Mouse (Mus musculus) R1 (cell line): ENCODE data around the gene Nip7.
A peak's percentile ranks its signal among the peaks of the same experiment; 100 is the strongest.
"Not testable (repeated sequence)": the region's sequence is repeated elsewhere in the genome, so short reads cannot be mapped to it uniquely, and the experiment has no call there.

Experiments
- DNase-seq: peaks from one replicate; pipeline ENCODE4 v3.0.0-alpha.2; 2018; ENCODE audit warnings: low read depth, low spot score

Nip7 gene

DNA sequence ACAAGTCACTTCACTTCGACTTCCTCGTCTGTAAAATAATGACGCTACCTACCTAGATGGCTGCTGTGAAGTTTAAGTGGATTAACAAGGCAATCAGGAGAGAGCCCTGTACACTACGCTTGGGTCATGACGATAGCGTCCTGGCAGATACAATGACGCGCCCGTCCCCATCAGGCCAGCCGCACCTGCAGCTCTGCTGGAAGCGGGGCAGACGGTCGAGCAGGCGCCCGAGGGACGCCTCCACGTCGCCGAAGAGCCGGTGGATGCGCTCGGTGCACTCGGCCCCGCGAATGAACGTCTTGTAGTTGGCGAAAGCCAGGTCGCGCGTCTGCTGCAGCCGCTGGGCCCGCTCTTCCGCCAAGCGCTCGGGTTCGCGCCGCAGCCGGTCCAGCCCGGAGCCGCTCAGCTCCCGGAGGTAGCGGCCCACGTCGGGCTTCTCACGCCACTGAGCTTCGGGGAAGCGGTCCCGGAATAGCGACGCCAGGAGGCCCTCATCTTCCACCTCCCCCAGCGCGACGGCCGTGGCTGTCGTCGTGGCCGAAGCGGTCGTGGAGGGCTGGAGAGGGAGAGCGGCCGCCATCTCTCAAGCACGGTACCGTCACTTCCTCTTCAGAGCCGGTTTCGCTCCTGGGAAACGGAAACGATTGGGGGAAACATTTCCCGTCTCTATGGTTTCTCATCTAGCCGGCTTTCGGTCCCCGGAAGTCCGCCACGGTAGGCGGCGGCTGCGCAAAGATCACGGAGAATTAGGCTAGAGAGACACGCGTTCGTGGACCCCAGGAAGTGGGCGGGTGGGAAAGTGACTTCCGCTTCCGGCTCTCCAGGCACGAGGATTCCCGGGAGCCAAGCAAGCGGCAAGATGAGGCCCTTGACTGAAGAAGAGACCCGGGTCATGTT lies at the start of gene Nip7, which contains the start of gene Cog8:
TSS of gene Nip7 (plus strand) at position 802 of the 897 bp plus-strand sequence.
TSS of gene Cog8 (minus strand) at position 614 of the 897 bp plus-strand sequence.
- DNase-seq: peak; percentile 99

DNA sequence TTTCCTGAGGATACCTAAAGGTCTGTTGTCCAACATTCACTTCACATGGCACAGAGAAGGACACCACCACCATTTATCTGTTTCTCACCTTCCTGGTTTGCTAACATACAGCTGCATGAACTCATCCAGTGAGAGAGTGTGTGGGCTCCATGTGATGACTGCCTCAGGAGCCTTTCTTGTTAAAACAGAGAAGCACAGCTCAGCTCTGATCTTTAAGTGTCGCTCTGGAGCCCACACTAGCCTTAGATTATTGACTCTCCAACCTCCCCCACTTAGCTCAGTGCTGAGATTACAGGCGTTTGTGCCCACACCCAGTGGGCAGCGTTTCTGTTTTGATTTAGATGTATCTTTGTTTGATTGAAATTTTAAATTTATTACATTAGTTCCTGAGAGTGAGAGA lies 48.9 kb upstream of the Nip7 start:
- no peak for DNase-seq

DNA sequence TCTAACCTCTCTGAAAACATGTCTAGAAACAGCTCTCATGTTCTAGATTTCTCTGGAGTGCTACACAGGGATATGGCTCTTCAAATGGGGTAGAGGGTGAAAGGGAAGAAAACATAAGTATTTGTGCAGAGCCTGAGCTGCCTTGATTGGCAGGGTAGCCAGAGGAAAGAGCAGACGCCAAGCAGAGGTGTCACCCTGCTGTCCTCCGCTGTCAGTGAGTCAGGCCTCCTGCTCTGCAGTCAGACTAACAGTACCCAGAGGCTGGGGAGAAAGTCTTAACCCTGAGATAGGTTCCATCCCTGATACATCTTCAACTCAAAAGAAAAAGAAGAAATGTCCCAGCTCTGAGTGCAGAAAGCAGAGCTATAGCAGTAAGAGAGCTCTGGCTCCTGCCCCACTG lies 44.0 kb upstream of the Nip7 start:
- no peak for DNase-seq

DNA sequence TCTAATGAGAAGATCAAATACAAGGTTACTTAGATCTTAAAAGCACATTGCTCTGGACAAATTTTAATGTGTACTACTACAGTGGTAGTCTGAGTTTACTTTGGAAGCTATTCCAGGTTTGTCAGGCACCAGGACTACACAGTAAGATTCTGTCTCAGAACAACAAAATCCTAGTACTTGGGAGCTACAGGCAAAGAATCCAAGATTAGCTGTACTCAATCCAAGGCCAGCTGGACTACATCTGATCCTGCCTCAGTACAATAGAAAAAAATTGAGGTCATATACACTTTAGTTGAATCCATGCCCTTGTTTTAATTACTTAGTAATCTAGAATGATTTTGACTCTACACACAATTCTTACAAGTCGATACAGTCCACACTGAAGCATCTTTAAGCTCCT lies 41.8 kb upstream of the Nip7 start:
- DNase-seq: no peak

DNA sequence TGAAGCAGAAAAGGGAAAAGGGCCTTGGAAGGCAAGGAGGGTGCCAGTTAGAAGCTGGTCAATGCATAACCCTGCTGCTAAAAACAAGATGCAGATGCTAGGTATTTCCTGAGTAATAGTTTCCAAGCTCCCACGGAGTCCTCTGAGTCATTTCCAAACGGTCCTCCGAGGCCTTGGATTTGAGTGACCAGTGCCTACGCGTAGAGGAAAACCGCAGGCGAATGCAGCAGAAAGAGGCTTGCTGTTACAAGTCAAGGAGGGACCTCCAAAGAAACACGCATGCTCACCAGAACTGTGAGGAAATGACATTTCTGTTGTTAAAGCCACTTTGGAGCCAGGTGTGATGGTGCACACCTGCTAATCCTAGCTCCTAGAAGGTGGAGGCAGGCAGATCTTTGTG lies 33.2 kb upstream of the Nip7 start:
- no peak for DNase-seq

DNA sequence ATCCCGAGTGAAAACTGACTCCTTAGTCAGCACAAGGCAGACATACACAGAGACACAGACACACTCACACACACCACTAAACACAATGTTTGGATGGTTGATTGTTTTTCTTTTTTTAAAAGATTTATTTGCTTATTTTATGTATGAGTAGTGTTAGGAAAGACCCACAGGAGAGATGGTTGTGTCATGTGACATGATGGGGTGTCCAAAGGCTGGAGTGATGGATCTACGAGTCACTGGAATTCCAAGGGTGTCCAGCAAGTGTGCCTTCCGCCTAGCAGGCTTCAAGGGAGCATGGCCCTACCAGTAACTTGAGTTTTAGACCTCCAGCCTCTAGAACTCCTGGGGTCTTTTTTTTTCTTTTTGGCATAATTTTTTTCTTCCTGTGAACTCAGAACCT lies 27.4 kb upstream of the Nip7 start:
- DNase-seq: no peak

DNA sequence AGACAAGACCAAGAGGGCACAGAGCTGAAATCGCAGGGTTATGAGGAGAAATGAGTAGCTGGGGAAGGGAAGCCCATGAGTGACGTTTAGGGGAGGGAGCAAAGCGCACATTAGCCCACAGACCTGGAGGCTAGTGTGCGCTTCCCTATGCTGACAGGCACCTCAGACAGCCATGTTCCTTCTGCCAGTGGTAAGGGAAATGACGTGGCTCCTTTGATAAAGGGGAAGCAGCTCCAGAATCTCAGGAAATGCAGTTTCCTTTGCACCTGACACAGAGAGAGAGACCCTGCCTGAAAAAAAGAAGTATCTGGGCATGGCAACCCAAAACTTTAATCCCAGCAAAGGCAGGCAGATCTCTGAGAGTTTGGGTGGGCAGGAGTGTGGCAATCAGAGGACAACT lies 26.6 kb upstream of the Nip7 start:
- peak; percentile 36 for DNase-seq

DNA sequence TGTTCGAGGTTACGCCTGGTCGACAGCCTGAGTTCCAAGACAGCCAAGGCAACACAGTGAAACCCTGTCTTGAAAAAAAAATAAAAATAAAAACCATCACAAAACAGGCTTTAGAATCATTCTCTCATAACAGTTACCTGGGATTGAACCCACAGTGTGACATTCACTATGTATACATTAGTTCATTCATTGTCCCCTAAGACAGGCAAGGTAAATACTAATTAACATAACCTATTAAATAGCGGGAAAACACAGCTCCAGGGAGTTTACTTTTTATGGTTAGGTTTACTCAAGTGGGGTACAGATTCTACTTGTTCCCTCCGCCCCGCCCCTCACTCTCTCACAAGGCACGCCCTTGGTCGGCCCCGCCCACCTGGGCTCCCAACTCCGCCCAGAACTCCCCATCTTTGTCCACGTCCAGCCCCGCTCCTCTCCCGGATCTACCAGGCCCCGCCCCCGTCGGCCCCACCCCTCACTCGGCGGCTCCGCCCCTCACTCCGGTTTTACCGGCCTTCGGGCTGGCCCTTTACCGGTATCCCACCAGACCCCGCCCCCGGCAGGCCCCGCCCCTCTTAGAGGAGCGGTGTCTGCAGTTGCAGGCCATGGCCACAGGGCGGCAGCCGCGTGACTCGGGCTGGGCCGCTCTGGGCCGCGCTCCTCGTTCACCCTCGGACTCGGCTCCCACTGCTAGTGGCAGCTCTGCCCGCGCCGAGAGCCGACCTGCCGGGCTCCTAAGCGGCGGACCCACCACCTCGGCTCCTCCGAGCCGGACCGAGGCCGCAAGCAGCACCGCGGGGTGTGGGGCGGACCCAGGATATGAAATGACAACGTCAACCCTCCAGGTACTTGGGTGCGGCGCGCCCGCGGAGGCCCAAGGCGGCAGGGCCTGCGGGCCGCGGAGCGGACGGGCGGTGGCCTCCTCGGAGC lies 25.8 kb upstream of the Nip7 start, which contains the start of gene Vps4a:
TSS of gene Vps4a (plus strand) at position 573 of the 927 bp plus-strand sequence.
- DNase-seq: peak; percentile 96

DNA sequence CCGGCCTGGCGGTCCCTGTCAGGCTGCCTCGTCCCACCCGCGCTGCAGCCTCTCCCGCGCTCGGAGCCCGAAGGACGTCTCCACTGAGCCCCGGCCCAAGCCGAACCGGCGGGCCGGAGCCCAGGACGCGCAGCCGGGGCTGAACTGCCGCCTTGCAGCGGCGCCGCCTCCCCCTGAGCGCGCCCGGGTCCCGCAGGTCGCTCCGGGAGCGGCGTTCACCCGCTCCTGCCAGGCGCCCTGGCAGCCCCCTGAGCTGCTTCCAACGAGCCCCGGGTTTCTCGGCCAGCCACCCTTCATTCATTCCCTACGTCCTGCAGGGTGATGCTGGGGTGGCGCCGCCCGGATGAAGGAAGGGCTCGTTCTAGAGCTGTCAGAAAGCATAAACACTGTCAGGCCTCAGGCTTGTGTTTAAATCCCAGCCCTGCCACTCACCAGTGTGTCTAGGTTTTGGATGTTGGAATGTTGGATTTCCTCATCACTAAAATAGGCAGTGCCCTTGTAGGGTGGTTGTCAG lies 25.0 kb upstream of the Nip7 start:
- peak; percentile 55 for DNase-seq

DNA sequence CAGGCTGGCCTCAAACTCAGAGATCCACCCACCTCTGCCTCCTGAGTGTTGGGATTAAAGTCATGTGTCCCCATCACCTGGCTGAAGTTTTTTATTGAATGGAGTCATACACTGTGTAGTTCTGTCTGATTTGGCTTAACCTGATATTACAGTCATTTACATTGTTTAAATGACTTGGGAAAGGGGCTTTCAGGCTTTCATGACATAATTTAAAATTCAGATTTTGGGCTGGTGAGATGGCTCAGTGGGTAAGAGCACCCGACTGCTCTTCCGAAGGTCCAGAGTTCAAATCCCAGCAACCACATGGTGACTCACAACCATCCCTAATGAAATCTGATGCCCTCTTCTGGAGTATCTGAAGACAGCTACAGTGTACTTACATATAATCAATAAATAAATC lies 23.1 kb upstream of the Nip7 start:
- not testable (repeated sequence) for DNase-seq

DNA sequence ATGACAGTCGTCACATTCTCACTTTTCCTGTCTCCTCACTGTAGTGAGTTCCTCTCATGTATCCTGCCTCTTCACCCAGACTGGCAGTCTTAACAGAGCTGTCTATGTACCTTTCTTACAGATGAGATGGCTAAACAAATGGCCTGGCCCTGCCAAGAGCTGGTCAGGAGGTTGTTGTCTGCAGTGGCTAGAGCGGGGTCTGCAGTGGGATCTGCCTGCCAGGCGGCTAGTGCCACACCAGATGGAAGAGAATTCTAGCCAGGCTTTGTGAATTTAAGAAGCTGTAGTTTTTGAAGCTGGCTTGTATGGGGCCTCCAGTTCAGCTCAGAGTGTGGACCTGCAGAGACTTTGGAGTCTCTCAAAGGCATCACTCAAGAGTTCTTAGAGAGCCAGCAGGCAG lies 21.0 kb upstream of the Nip7 start:
- DNase-seq: no peak

DNA sequence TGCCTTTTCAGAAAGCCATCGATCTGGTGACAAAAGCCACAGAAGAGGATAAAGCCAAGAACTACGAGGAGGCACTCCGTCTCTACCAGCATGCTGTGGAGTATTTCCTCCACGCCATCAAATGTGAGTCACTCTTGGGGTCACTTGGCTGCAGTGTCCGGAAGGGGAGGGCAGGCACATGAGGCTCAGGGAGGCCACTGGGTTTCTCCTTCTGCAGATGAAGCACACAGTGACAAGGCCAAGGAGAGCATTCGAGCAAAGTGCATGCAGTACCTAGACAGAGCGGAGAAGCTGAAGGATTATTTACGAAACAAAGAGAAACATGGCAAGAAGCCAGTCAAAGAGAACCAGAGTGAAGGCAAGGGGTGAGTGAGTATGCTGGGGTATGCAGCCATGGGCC lies 20.1 kb upstream of the Nip7 start:
- DNase-seq: no peak

DNA sequence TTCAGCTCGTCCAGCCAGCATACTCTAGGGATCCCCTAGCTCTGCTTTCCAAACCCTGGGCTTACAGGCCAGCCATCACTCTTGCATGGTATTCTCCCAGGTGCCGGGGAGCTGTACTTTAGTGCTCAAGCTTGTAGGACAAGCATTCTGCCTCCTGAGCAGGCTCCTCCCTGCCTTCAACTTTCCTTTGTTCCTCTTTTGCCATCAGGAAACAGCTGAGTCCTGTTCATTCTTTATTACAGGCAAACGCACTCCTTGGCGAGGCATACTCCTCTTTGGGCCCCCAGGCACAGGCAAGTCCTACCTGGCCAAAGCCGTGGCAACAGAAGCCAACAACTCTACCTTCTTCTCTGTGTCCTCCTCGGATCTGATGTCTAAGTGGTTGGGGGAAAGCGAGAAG lies 16.0 kb upstream of the Nip7 start:
- DNase-seq: no peak

DNA sequence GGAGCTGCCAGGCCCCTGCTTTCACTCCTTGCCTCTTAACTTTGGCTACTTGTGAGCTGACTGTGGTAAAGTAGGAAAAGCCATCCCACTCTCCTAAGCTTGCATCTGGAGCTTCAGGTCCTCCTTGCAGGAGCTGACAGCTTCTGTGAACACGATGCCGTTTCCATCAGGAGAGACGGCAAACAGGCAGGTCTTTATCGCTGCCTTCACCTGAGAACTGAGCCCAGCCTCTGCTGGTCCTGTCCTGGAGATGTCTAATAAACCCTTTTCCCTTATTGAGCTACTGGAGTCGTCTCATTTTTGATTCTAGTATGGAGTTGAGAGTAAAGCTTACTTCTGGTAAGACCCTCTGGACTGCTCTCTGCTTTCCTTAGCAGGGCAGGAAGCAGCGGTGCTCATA lies 11.2 kb upstream of the Nip7 start:
- DNase-seq: no peak

DNA sequence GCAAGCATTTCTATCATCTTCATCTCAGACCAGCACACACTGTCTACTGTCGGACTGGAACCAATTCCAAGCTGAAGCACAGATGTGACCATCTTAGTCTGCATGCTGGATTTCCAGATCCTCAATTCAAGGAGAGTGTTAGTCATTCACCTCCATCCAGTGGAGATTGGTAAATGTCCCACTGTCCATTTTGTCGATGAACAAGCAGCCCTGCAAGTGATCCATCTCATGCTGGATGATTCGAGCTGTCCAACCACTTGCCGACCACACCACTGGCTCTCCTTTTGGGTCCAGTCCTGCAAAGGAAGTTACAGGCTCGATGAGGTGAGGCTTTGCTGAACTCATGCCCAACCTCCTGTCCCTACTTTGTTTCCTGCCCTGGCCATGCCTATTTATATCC lies 9.7 kb upstream of the Nip7 start:
- DNase-seq: no peak

DNA sequence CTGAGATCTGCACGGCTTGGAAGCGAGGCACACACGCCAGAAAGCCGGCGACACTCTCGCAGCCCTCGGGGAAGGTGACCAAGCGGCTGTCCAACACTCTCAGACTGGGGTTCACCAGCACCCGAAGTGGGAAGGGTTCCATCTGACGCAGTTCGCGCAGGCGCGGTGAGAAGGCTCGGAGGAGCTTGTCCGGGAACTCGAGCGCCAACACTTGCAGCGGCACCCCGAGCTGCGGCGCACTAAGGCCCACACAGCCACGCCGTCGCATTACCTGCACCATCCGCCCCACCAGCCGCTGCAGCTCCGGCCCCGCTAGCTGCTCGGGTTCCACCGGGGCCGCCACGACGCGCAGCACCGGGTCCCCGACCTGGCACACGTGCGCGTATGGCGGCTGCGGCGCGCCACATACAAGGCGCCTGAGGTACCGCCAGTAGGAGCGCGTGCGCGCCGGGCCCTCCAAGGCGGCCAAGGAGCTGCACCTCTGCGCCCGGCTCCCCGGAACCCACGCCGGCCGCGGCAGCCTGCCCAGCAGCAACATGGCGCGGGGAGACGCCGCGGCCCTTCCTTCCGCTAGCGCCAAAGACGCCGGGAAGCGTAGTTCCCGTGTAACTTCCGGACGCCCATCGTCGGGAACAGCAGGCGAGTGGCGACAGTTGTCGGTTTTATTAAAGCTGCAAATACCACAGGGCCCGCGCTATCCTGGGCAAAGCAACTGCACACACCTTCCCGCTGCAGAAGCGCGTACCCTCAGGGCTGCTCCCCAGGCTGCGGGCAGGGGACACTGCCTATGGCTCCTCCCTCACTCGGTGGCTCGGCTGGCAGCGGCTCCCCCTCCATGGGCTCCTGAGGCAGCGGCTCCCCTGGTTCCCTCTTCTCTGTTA lies 8.4 kb upstream of the Nip7 start, which contains the start of gene Pdf:
TSS of gene Pdf (minus strand) at position 554 of the 881 bp plus-strand sequence.
- peak; percentile 93 for DNase-seq

DNA sequence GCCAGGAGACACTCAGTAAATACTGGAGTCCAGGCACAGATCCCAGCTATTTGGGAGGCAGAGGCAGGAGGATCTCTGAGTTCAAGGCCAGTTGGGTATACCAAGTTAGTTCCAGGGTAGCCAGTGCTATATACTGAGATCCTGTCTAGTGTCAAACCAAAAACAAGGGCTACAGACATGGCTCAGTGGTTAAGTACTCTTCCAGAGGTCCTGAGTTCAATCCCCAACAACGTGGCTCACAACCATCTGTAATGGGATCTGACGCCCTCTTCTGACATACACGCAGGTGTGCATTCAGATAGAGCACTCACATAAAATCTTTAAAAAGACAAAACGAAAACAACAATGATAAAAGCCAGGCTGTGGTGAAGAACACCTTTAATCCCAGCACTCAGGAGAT lies 7.2 kb upstream of the Nip7 start:
- peak; percentile 52 for DNase-seq

DNA sequence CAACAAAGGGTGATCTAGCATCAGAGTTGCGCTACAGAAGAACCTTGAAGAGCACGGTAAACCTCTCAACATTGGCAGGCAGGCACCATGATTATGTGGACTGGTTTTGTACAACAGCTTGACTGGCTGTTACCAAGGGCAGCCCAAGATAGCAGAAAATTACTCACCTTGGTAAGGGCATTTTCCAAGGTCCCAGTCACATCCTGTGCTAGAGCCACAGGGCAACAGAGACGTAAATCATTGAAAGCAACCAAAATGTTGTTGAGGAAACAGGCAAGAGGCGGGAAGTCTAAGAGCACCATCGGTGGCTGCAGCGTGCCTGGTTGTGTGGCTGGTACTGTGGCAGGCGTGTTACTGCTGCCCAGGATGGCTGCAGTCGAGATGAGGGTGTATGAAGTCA lies 4.6 kb upstream of the Nip7 start:
- no peak for DNase-seq

DNA sequence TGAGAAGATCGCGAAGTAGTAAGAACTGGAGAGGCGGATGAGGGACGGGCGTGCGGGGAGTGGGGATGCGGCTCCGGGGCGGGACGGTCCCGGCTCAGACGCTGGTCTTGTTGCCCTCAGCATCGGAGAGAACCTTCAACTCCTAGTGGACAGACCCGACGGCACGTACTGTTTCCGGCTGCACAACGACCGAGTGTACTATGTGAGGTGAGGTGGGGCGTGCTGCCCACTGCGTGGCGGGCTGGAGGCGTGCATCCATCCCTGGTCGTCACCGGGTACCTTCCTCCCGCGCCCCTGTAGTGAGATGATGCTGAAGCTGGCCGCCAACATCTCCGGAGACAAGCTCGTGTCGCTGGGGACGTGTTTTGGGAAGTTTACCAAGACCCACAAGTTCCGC lies 294 bp downstream of the Nip7 start:
- no peak for DNase-seq

DNA sequence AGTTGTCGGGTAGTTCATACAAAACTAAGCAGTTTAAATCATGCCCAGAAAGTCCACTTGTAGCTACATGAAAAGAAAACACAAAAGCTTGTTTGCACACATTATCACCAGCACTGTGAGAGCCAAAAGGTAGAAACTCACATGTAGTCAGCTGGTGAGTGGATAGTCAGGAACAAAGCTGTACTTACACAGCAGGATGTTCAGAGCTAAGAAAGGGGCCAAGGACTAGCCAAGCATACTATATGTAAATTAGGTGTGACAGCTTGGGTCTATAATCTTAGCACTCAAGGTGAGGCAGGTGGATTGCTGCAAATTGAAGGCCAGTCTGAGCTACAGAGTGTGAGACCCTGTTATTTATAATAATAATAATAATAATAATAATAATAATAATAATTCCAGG lies 5.9 kb downstream of the Nip7 start:
- no peak for DNase-seq
